Mouse (Mus musculus): ENCODE measurements around the gene Tatdn2. TPM values are rescaled to one million over a fixed set of nuclear protein-coding genes. Genes with fewer than 3 reads are reported as not detected.
A peak's percentile ranks its signal among the peaks of the same experiment; 100 is the strongest.

The Tatdn2 gene
- polyA plus RNA-seq, 1 experiment = 35.5 TPM

- Histone ChIP-seq H3K27me3 (replicated peaks; ENCODE audit: control insufficient read depth, insufficient read depth, low read length) (no peaks in the 10 kb centered on the region), H3K36me3 (ENCODE audit: control insufficient read depth, insufficient read depth, low read length) (peaks cover 2% of the 10 kb centered on the region; the same call in 1 of the 2 replicates), H3K4me3 (ENCODE audit: insufficient read depth, low read depth, low read length) (no peak overlapping the region), H3K4me1 (ENCODE audit: control insufficient read depth, insufficient read depth, low read length) (peaks cover 28% of the 10 kb centered on the region), H3K27ac (ENCODE audit: insufficient read depth, low read depth, low read length) (peak overlapping the region; percentile 51)
- peak; percentile 93 for DNase-seq
- 28% methylated on average over 12 of the region's 12 CpGs for WGBS
- TF ChIP-seq POLR2A (IDR thresholded peaks at IDR 0.05; ENCODE audit: low read depth, low read length) = no peak
Observed at GRCm38 (mm10) chr6:113661353-113662241, 35.3 kb upstream of the Tatdn2 start.

- DNase-seq = no peak
- Histone ChIP-seq H3K4me1 (ENCODE audit: control insufficient read depth, insufficient read depth, low read length) (peaks cover 28% of the 10 kb centered on the region), H3K36me3 (ENCODE audit: control insufficient read depth, insufficient read depth, low read length) (peaks cover 2% of the 10 kb centered on the region; the same call in 1 of the 2 replicates), H3K4me3 (ENCODE audit: insufficient read depth, low read depth, low read length) (no peak overlapping the region), H3K27ac (ENCODE audit: insufficient read depth, low read depth, low read length) (no peak overlapping the region), H3K27me3 (replicated peaks; ENCODE audit: control insufficient read depth, insufficient read depth, low read length) (no peaks in the 10 kb centered on the region)
- TF ChIP-seq POLR2A (IDR thresholded peaks at IDR 0.05; ENCODE audit: low read depth, low read length) = no peak
- TF ChIP-seq CTCF (conservative IDR thresholded peaks at IDR 0.05; ENCODE audit: insufficient read depth, insufficient read length, low read depth, low read length) = no peak
- 87% methylated on average over 8 of the region's 8 CpGs for WGBS
Observed at GRCm38 (mm10) chr6:113662964-113663700, 33.7 kb upstream of the Tatdn2 start.

- WGBS = 88% methylated on average over 7 of the region's 7 CpGs
- Histone ChIP-seq H3K36me3 (ENCODE audit: control insufficient read depth, insufficient read depth, low read length) (peaks cover 2% of the 10 kb centered on the region; the same call in 1 of the 2 replicates), H3K27ac (ENCODE audit: insufficient read depth, low read depth, low read length) (no peak overlapping the region), H3K4me3 (ENCODE audit: insufficient read depth, low read depth, low read length) (no peak overlapping the region), H3K4me1 (ENCODE audit: control insufficient read depth, insufficient read depth, low read length) (peaks cover 28% of the 10 kb centered on the region), H3K27me3 (replicated peaks; ENCODE audit: control insufficient read depth, insufficient read depth, low read length) (no peaks in the 10 kb centered on the region)
- no peak for TF ChIP-seq CTCF (conservative IDR thresholded peaks at IDR 0.05; ENCODE audit: insufficient read depth, insufficient read length, low read depth, low read length)
- TF ChIP-seq POLR2A (IDR thresholded peaks at IDR 0.05; ENCODE audit: low read depth, low read length) = no peak
- DNase-seq = no peak
Observed at GRCm38 (mm10) chr6:113664305-113664704, 32.5 kb upstream of the Tatdn2 start.

GRCm38 (mm10) chr6:113667611-113668122 lies 29.2 kb upstream of the Tatdn2 start:
- H3K27ac ChIP-seq (ENCODE audit: insufficient read depth, low read depth, low read length) = no peak overlapping the region
- peaks cover 5% of the 10 kb centered on the region; the same call in 1 of the 2 replicates for H3K4me1 ChIP-seq (ENCODE audit: control insufficient read depth, insufficient read depth, low read length)
- WGBS = 60% methylated on average over 8 of the region's 8 CpGs

GRCm38 (mm10) chr6:113668287-113669154 lies 28.3 kb upstream of the Tatdn2 start:
- peak; percentile 72 for DNase-seq
- TF ChIP-seq CTCF (conservative IDR thresholded peaks at IDR 0.05; ENCODE audit: insufficient read depth, insufficient read length, low read depth, low read length) = no peak
- no peak for TF ChIP-seq POLR2A (IDR thresholded peaks at IDR 0.05; ENCODE audit: low read depth, low read length)
- whole genome bisulfite sequencing = 36% methylated on average over 15 of the region's 15 CpGs
- Histone ChIP-seq H3K27me3 (replicated peaks; ENCODE audit: control insufficient read depth, insufficient read depth, low read length) (no peaks in the 10 kb centered on the region), H3K4me3 (ENCODE audit: insufficient read depth, low read depth, low read length) (no peak overlapping the region), H3K27ac (ENCODE audit: insufficient read depth, low read depth, low read length) (peak overlapping the region; percentile 53), H3K4me1 (ENCODE audit: control insufficient read depth, insufficient read depth, low read length) (peaks cover 5% of the 10 kb centered on the region; the same call in 1 of the 2 replicates), H3K36me3 (ENCODE audit: control insufficient read depth, insufficient read depth, low read length) (peaks cover 1% of the 10 kb centered on the region)

More at GRCm38 (mm10) chr6:113667611-113668122, 29.2 kb upstream of the Tatdn2 start:
- Histone ChIP-seq H3K36me3 (ENCODE audit: control insufficient read depth, insufficient read depth, low read length) (peaks cover 3% of the 10 kb centered on the region), H3K27me3 (replicated peaks; ENCODE audit: control insufficient read depth, insufficient read depth, low read length) (no peaks in the 10 kb centered on the region), H3K4me3 (ENCODE audit: insufficient read depth, low read depth, low read length) (no peak overlapping the region)
- no peak for DNase-seq
- TF ChIP-seq POLR2A (IDR thresholded peaks at IDR 0.05; ENCODE audit: low read depth, low read length) = no peak
- TF ChIP-seq CTCF (conservative IDR thresholded peaks at IDR 0.05; ENCODE audit: insufficient read depth, insufficient read length, low read depth, low read length) = no peak

GRCm38 (mm10) chr6:113669821-113670220 lies 27.0 kb upstream of the Tatdn2 start:
- H3K4me3 ChIP-seq (ENCODE audit: insufficient read depth, low read depth, low read length) = no peak overlapping the region
- H3K27ac ChIP-seq (ENCODE audit: insufficient read depth, low read depth, low read length) = no peak overlapping the region
- no peak for DNase-seq
- peaks cover 1% of the 10 kb centered on the region for H3K36me3 ChIP-seq (ENCODE audit: control insufficient read depth, insufficient read depth, low read length)
- no peak for TF ChIP-seq POLR2A (IDR thresholded peaks at IDR 0.05; ENCODE audit: low read depth, low read length)
- WGBS = 75% methylated on average over 7 of the region's 7 CpGs
- peaks cover 5% of the 10 kb centered on the region; the same call in 1 of the 2 replicates for H3K4me1 ChIP-seq (ENCODE audit: control insufficient read depth, insufficient read depth, low read length)
- H3K27me3 ChIP-seq (replicated peaks; ENCODE audit: control insufficient read depth, insufficient read depth, low read length) = no peaks in the 10 kb centered on the region

All from kidney, adult 2 months (tissue).